Mouse (Mus musculus) hindbrain, embryonic 13.5 days (tissue): ENCODE data around the gene Pfn1. TPM values are rescaled to one million over a fixed set of nuclear protein-coding genes. Genes with fewer than 3 reads are reported as not detected.
A peak's percentile ranks its signal among the peaks of the same experiment; 100 is the strongest.

Experiments used
- ATAC-seq: fragments of 200-750 bp; cut with Nextera tagmentation; 2 replicates; pipeline ENCODE4 v1.8.0; 2017; ENCODE audit warnings: moderate TSS enrichment; ENCODE audit not compliant: low FRiP score
- H3K27ac ChIP-seq: fragments of 300-500 bp; sonication (generic); 2 replicates; pipeline ENCODE4 v1.5.1; 2015; ENCODE audit warnings: inconsistent platforms, mild to moderate bottlenecking, moderate library complexity
- H3K27me3 ChIP-seq: fragments of 300-500 bp; sonication (generic); 2 replicates; pipeline ENCODE4 v1.6.1; 2015; ENCODE audit warnings: mild to moderate bottlenecking, inconsistent platforms
- H3K36me3 ChIP-seq: fragments of 300-500 bp; sonication (generic); 2 replicates; pipeline ENCODE4 v1.6.1; 2015; ENCODE audit warnings: mild to moderate bottlenecking, inconsistent platforms
- H3K4me1 ChIP-seq: fragments of 300-500 bp; sonication (generic); replicated peaks from 2 replicates; pipeline ENCODE4 v1.6.1; 2015; ENCODE audit warnings: inconsistent platforms
- H3K4me2 ChIP-seq: fragments of 300-500 bp; sonication (generic); 2 replicates; pipeline ENCODE4 v1.6.1; 2015; ENCODE audit warnings: inconsistent platforms, mild to moderate bottlenecking, moderate library complexity
- H3K4me3 ChIP-seq: fragments of 300-500 bp; sonication (generic); 2 replicates; pipeline ENCODE4 v1.5.1; 2015; ENCODE audit warnings: mild to moderate bottlenecking, inconsistent platforms
- H3K9ac ChIP-seq: fragments of 300-500 bp; sonication (generic); 2 replicates; pipeline ENCODE4 v1.6.1; 2015; ENCODE audit warnings: mild to moderate bottlenecking, inconsistent platforms
- H3K9me3 ChIP-seq: fragments of 300-500 bp; sonication (generic); 2 replicates; pipeline ENCODE4 v1.6.1; 2016; ENCODE audit warnings: inconsistent platforms
- WGBS: fragments of 180-500 bp; shearing (Covaris S2); methylation state at CpG from one replicate; pipeline ENCODE4 v1.1.7; 2015; 5-methylcytosine and 5-hydroxymethylcytosine counted together
- polyA plus RNA-seq: library from polyadenylated mRNA; unstranded; fragments of >200 nt; fragmentation: Nextera tagmentation; extraction: Ambion mirVana; gene quantifications from 2 replicates; pipeline ENCODE4 v1.2.1, GENCODE M21; 2015

Pfn1 gene
- polyA plus RNA-seq, 1 experiment from 2014 or later, result 865 TPM

DNA sequence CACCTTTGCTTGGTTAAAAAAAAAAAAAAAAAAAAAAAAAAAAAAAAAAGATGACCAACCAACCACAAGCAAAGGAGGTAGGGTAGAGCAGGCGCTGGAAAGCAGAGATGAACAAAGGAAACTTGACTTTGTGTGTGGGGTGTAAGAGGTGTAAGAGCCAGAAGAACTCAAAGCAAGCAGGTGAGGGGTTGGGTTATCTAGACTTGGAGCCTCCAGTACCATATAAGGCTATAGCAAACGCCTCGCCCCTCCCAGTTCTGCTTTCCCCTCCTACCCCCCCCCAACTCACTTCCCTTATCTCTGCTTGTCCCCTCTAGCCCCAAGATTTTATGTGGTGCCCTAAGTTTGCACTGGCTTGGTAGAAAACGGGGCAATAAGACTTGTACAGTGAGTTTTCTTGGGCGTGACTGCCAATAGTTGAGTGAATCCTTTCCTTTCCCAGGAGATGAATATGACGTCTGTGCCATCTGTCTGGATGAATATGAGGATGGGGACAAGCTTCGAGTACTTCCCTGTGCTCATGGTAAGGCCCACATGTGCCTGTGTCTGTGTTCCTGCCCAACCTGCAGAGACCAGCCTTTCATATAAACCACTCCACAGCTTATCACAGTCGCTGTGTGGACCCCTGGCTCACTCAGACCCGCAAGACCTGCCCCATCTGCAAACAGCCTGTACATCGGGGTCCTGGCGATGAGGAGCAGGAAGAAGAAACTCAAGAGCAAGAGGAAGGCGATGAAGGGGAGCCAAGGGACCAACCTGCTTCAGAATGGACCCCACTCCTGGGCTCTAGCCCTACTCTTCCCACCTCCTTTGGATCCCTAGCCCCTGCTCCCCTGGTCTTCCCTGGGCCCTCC is 3.9 kb downstream of the Pfn1 start:
- no peak overlapping the region for H3K4me2 ChIP-seq
- no peaks in the 10 kb centered on the region for H3K27me3 ChIP-seq
- no peaks in the 10 kb centered on the region for H3K9me3 ChIP-seq
- WGBS, result 88% methylated on average over 12 of the region's 12 CpGs
- peaks cover 69% of the 10 kb centered on the region for H3K4me1 ChIP-seq
- peak overlapping the region; percentile 8; the same call in 1 of the 2 replicates for H3K4me3 ChIP-seq
- H3K9ac ChIP-seq, result peak overlapping the region; percentile 43
- peak overlapping the region; percentile 18; the same call in 1 of the 2 replicates for H3K27ac ChIP-seq
- H3K36me3 ChIP-seq, result peaks cover 40% of the 10 kb centered on the region
- ATAC-seq, result no peak

DNA sequence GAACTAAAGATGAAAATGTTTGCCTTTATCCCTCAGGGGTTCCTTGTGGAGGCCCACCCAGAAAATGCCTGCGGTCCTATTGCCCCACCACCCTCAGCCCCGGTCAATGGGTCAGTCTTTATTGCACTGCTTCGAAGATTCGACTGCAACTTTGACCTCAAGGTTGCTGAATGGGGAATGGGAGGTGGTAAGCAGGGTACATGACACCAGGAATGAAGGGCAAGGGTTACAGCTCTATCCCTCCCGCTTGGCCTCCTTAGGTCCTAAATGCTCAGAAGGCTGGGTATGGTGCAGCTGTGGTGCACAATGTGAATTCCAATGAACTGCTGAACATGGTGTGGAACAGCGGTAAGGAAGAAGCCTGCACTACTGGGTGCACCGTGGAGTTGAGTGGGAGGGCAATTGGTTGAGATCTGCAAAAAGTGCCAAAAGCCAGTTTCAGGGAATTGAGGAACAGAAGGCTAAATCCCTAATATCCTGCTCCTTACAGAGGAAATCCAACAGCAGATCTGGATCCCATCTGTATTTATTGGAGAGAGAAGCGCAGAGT is 5.2 kb downstream of the Pfn1 start:
- Histone ChIP-seq H3K27me3 (no peaks in the 10 kb centered on the region), H3K9ac (no peak overlapping the region), H3K36me3 (peaks cover 53% of the 10 kb centered on the region), H3K4me3 (no peak overlapping the region), H3K9me3 (no peaks in the 10 kb centered on the region), H3K27ac (peak overlapping the region; percentile 23; the same call in 1 of the 2 replicates), H3K4me2 (peak overlapping the region; percentile 20; the same call in 1 of the 2 replicates), H3K4me1 (peaks cover 75% of the 10 kb centered on the region)
- ATAC-seq, result no peak
- WGBS, result 90% methylated on average over 8 of the region's 8 CpGs

DNA sequence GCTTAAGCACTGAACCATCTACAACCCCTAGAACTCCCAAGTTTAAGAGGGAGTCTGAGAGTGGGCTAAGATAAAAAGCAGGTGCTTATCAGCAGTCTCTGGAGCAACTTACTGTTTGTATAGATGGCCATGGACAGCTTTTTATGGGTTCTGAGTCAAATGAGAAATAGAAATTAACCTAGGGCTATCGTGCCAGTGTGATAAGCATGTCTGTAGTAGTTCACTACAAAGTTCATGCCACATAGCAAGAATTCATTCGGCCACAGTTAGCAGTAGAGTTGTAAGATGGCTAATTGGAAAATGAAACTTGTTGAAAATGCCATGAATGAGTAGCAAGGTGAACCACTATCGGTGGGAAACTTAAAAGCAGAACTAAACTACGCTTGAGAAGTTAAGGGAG is 5.9 kb downstream of the Pfn1 start:
- H3K4me2 ChIP-seq, result peak overlapping the region; percentile 99
- H3K27ac ChIP-seq, result no peak overlapping the region
- H3K9ac ChIP-seq, result peak overlapping the region; percentile 92
- WGBS, result 90% methylated on average over 4 of the region's 4 CpGs
- H3K27me3 ChIP-seq, result no peaks in the 10 kb centered on the region
- peak overlapping the region; percentile 86 for H3K4me3 ChIP-seq
- H3K36me3 ChIP-seq, result peaks cover 59% of the 10 kb centered on the region
- no peak for ATAC-seq
- no peaks in the 10 kb centered on the region for H3K9me3 ChIP-seq
- H3K4me1 ChIP-seq, result peaks cover 75% of the 10 kb centered on the region

DNA sequence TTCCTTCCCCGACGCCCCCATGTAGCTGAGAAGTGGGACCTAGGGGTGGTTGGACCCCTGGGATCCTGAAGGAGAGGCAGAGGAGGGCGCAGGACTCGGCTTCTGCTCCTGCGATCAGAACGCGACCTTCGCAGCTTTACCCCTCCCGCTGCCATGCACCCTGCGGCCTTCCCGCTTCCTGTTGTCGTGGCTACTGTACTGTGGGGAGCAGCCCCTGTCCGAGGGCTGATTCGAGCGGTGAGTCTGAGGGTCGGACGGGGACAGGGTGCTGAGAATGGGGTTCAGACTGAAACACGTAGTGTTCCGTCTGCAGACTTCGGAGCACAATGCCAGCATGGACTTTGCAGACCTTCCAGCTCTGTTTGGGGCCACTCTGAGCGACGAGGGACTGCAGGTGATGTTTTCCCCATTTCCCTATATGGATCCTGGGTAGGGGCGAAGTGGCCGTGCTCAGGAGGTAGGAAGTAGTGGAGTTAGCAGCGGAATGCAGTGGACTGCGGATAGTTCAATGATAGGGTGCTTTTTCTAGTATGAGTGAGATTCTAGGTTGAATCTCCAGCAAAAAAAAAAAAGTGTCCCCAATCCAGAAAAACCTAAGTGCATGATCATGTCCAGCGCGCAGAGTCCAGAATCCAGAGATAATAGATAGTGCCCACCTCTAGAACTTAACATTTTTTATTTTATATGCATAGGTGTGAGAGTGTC is 6.6 kb downstream of the Pfn1 start:
- H3K9me3 ChIP-seq, result no peaks in the 10 kb centered on the region
- WGBS, result 5% methylated on average over 28 of the region's 28 CpGs
- H3K27ac ChIP-seq, result peak overlapping the region; percentile 96
- peak; percentile 7; the same call in 1 of the 2 replicates for ATAC-seq
- H3K4me2 ChIP-seq, result peak overlapping the region; percentile 99
- H3K9ac ChIP-seq, result peak overlapping the region; percentile 92
- peak overlapping the region; percentile 86 for H3K4me3 ChIP-seq
- H3K27me3 ChIP-seq, result no peaks in the 10 kb centered on the region
- H3K36me3 ChIP-seq, result peaks cover 66% of the 10 kb centered on the region
- peaks cover 69% of the 10 kb centered on the region for H3K4me1 ChIP-seq

DNA sequence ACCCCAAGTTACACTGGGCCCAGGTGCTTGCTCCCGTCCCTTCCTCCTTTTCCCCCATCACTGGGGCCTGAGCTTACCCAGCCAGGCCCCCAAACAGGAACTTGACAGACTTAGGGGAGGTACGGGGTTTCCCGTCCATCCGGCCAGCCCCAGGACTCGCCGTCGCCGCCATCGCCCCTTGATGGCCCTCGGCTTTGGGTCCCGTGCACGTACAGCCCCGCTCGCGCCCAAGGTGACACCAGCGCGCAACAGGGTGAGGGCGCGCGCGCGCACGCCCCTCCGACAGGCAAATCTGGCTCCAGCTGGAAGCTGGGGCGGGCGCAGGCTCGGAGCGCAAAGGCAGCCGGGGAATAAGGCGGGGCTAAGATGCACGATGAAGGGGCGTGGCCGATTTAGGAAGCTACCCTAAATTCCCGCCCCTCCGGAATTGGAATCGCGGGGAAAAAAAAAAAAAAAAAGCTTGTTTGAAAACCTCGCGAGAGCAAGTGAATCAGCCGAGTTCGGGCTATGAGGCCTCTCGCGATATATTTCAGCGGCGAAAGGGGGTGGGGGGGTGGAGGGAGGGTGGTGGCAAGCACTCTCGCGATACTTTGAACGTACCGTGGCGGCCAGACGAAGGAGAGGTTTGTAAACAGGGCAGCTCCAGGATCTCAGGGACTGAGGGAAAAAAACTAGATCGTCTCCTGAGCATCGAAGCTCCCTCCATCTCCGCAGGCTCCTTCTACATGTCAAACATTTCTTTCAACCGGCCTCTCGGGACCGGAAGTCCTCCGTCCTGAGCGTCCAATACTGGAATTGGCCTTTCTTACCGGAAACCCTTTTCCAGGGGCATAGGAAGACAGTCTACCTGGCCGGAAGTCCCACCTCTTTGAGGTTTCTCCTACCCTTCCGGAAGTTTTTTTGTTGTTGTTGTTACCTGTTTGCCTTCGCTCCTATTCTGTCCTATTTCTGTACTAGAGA is 7.5 kb downstream of the Pfn1 start, which contains the start of the genes Rnf167 and Slc25a11:
Rnf167 (plus strand) TSS at position 545 of the 960 bp plus-strand sequence.
Slc25a11 (minus strand) TSS at position 789 of the 960 bp plus-strand sequence.
- Histone ChIP-seq H3K9me3 (no peaks in the 10 kb centered on the region), H3K4me3 (peak within 1 kb of the TSS; percentile 86), H3K4me1 (peaks cover 60% of the 10 kb centered on the region), H3K27me3 (no peaks in the 10 kb centered on the region), H3K4me2 (peak within 1 kb of the TSS; percentile 99), H3K9ac (peak within 1 kb of the TSS; percentile 95), H3K36me3 (peaks cover 65% of the 10 kb centered on the region), H3K27ac (peak within 1 kb of the TSS; percentile 96)
- peak; percentile 92 for ATAC-seq
- WGBS, result 0% methylated on average over 63 of the region's 63 CpGs

DNA sequence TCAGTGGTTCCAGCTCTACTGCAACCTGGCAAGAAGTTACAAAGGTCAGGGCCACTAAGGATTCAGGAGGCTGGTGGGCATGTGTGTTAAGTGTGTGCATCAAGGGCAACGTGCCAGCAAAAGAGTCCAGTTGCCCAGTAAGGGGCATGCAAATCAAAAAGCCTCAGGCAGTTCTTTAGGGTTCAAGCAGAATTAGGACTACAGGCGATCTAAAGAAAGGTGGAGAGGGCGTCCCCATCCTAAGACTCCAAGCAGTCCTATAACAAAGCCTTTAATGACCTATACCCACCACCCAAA is 8.2 kb downstream of the Pfn1 start:
- Histone ChIP-seq H3K9ac (peak overlapping the region; percentile 95), H3K36me3 (peaks cover 57% of the 10 kb centered on the region), H3K4me2 (peak overlapping the region; percentile 90), H3K4me3 (peak overlapping the region; percentile 86), H3K9me3 (no peaks in the 10 kb centered on the region), H3K4me1 (peaks cover 54% of the 10 kb centered on the region), H3K27ac (peak overlapping the region; percentile 96), H3K27me3 (no peaks in the 10 kb centered on the region)
- 23% methylated on average over 3 of the region's 3 CpGs for WGBS
- ATAC-seq, result no peak; the same call in 1 of the 2 replicates

DNA sequence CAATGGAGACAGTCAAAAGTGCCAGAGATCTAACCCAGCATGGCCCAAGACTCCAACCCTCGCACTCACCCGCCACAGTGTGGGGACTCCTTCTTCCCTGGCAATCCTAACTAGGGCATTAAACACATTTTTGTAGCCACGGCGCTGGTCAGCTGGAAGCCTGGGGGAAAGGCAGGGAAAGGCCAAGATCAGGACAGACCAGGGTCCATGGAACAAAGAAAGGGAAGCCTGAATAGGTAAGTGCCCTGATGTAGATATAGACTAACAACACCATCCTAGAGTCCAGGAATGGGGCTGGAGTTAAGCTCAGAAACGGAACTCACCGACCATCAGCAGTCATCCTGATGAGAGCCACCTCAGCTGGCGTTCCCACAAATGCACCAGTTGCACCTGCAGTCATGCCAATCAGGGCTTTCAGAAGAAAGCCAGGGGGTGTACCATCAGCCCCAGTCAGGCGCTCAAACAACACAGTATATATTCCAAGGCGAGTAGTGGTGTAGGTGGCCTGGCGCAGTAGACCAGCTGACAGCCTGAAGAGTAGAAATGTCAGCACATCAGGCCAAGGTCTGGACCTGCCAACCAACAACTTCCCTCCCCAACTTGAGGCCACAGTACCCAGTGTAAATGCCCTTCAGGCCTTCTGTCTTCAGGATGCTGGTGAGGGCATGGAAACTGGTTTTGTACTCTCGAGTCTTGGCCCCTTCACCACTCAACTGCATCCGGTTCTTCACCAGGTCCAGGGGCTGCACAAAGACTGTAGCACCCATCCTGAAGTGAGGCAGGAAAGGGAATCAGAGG is 8.8 kb downstream of the Pfn1 start:
- Histone ChIP-seq H3K27ac (peak overlapping the region; percentile 96; the same call in 1 of the 2 replicates), H3K27me3 (no peaks in the 10 kb centered on the region), H3K9ac (peak overlapping the region; percentile 95), H3K9me3 (no peaks in the 10 kb centered on the region), H3K36me3 (peaks cover 51% of the 10 kb centered on the region), H3K4me3 (peak overlapping the region; percentile 86), H3K4me1 (peaks cover 49% of the 10 kb centered on the region), H3K4me2 (peak overlapping the region; percentile 90)
- WGBS, result 90% methylated on average over 12 of the region's 12 CpGs
- ATAC-seq, result no peak

DNA sequence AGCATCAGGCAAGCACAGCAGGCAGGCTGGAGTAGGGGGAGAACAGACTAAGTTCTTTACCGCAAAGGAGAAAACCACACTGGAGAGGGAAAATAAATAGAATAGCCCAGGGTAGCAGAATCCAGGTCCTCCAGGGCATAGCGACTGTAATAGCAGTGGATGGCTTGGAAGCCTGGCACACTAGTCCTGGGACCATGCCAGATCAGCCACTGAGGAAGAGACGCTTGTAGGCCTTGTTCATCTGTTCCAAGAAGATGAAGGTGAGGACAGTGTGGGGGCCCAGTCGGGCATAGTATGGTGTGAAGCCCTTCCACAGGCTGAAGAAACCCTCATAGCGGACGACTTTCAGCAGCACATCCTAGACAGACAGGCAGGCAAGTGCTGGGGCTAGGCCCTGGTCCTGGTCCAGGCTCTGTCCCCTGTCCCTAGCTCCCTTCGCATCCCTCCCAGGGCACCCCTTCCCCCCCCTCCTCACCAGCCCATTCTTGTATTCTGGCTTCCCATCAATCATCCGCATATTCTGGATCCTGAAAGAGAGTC is 9.8 kb downstream of the Pfn1 start:
- Histone ChIP-seq H3K4me2 (no peak overlapping the region), H3K9ac (peak overlapping the region; percentile 95; the same call in 1 of the 2 replicates), H3K4me1 (peaks cover 42% of the 10 kb centered on the region), H3K27me3 (no peaks in the 10 kb centered on the region), H3K27ac (no peak overlapping the region), H3K4me3 (no peak overlapping the region), H3K36me3 (peaks cover 41% of the 10 kb centered on the region), H3K9me3 (no peaks in the 10 kb centered on the region)
- 95% methylated on average over 8 of the region's 8 CpGs for WGBS
- no peak for ATAC-seq

DNA sequence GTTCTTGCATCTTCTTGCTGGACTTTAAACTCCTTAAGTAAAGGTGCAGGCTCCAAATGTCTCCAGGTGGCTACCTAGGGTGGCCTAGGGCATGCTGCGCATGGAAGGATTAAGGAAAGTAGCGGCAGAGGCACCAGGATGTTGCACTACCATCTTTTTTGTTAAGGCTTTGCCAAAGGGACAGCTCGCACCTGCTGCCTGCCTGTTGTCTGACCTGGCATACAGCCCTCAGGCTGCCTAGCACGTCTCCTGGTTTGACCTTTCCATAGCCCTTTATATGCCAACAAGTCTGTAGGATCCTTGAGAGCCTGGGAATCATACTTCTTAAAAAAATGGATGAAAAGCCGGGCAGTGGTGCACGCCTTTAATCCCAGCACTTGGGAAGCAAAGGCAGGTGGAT is 11.4 kb downstream of the Pfn1 start:
- peaks cover 33% of the 10 kb centered on the region for H3K36me3 ChIP-seq
- 0 out of 2 replicates have a peak, but pooled peaks cover 3% of the 10 kb centered on the region for H3K27me3 ChIP-seq
- H3K4me2 ChIP-seq, result no peak overlapping the region
- peaks cover 26% of the 10 kb centered on the region for H3K4me1 ChIP-seq
- no peak overlapping the region for H3K9ac ChIP-seq
- no peaks in the 10 kb centered on the region for H3K9me3 ChIP-seq
- WGBS, result 92% methylated on average over 6 of the region's 6 CpGs
- ATAC-seq, result no peak
- H3K27ac ChIP-seq, result no peak overlapping the region
- no peak overlapping the region for H3K4me3 ChIP-seq

DNA sequence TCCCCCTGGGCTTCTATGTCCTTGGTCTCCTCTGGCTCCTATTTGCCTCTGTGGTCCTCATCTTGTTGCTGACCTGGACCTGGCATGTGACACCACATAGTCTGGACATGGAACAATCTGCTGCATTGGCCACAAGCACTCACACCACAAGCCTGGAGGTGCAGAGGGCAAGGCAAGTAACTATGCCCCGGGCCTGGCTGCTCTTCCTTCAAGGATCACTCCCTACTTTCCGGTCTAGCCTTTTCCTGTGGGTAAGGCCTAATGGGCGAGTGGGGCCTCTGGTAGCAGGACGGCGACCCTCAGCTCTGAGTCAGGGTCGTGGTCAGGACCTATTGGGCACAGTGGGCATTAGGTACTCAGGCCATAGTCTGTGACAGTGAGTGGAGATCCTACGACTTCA is 13.2 kb downstream of the Pfn1 start:
- ATAC-seq, result no peak
- Histone ChIP-seq H3K4me1 (peaks cover 19% of the 10 kb centered on the region), H3K4me3 (no peak overlapping the region), H3K4me2 (no peak overlapping the region), H3K36me3 (peaks cover 33% of the 10 kb centered on the region), H3K27me3 (0 out of 2 replicates have a peak, but pooled peaks cover 3% of the 10 kb centered on the region), H3K9ac (no peak overlapping the region), H3K9me3 (no peaks in the 10 kb centered on the region), H3K27ac (no peak overlapping the region)
- 89% methylated on average over 7 of the region's 7 CpGs for WGBS
